Mouse (Mus musculus) midbrain, embryonic 13.5 days (tissue): ENCODE results near the gene Actr1a. TPM values are rescaled to one million over a fixed set of nuclear protein-coding genes. Genes with fewer than 3 reads are reported as not detected.
A peak's percentile ranks its signal among the peaks of the same experiment; 100 is the strongest.

ENCODE experiments used
- ATAC-seq: fragments of 200-750 bp; cut with Nextera tagmentation; 2 replicates; pipeline ENCODE4 v1.8.0; 2017; ENCODE audit warnings: mild to moderate bottlenecking, moderate TSS enrichment, moderate library complexity
- H3K27ac ChIP-seq: fragments of 300-500 bp; sonication (generic); 2 replicates; pipeline ENCODE4 v1.5.1; 2015; ENCODE audit warnings: inconsistent platforms, mild to moderate bottlenecking, moderate library complexity
- H3K27me3 ChIP-seq: fragments of 300-500 bp; sonication (generic); 2 replicates; pipeline ENCODE4 v1.6.1; 2015; ENCODE audit warnings: mild to moderate bottlenecking, inconsistent platforms
- H3K36me3 ChIP-seq: fragments of 300-500 bp; sonication (generic); 2 replicates; pipeline ENCODE4 v1.6.1; 2015; ENCODE audit warnings: mild to moderate bottlenecking, inconsistent platforms
- H3K4me1 ChIP-seq: fragments of 300-500 bp; sonication (generic); replicated peaks from 2 replicates; pipeline ENCODE4 v1.6.1; 2015; ENCODE audit warnings: inconsistent platforms
- H3K4me2 ChIP-seq: fragments of 300-500 bp; sonication (generic); replicated peaks from 2 replicates; pipeline ENCODE4 v1.6.1; 2015; ENCODE audit warnings: moderate library complexity, mild to moderate bottlenecking, inconsistent platforms
- H3K4me3 ChIP-seq: fragments of 300-500 bp; sonication (generic); replicated peaks from 2 replicates; pipeline ENCODE4 v1.5.1; 2015; ENCODE audit warnings: mild to moderate bottlenecking, inconsistent platforms
- H3K9ac ChIP-seq: fragments of 300-500 bp; sonication (generic); replicated peaks from 2 replicates; pipeline ENCODE4 v1.6.1; 2015; ENCODE audit warnings: mild to moderate bottlenecking, inconsistent platforms
- H3K9me3 ChIP-seq: fragments of 300-500 bp; sonication (generic); 2 replicates; pipeline ENCODE4 v1.6.1; 2016; ENCODE audit warnings: mild to moderate bottlenecking, inconsistent platforms
- WGBS: fragments of 180-500 bp; shearing (Covaris S2); methylation state at CpG from one replicate; pipeline ENCODE4 v1.1.7; 2015; 5-methylcytosine and 5-hydroxymethylcytosine counted together
- polyA plus RNA-seq: library from polyadenylated mRNA; unstranded; fragments of >200 nt; fragmentation: Nextera tagmentation; extraction: Ambion mirVana; gene quantifications from 2 replicates; pipeline ENCODE4 v1.2.1, GENCODE M21; 2015

Gene Actr1a
- polyA plus RNA-seq, 1 experiment from 2014 or later, result 331 TPM

DNA sequence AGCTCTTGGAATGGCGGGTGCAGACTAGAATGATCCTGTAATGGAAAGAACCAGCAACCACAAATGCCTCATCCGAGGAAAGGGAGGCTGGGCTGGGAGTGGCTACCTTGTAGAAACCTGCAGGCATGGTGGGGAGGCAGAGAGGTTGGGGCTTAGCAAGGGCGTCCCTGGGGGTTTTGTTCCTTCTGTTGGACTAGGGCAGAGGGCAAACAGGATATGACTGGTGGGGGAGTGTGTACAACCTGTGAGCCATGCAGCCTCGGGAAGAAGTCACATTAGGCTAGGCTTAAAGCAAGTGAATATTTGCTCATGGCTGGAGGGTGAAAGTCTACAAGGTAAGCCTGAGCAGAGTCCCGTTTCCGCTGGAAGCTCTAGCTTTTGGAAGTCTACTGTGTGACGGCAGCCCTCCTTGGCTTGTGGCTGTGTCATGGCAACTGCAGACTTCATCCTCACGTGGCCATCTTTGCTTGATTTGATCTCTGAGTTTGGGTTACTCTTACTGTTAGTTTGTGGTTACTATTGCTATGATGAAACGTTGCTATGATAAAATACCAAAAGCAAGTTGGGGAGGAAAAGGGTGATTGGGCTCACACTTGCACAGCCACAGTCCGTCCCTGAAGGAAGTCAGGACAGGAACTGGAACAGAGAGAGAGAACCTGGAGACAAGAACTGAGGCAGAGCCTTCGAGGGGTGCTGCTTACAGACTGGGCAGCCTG is 32.1 kb downstream of the Actr1a start:
- no peak overlapping the region for H3K4me3 ChIP-seq
- no peak overlapping the region for H3K27ac ChIP-seq
- no peak overlapping the region for H3K9ac ChIP-seq
- ATAC-seq, result no peak
- no peak overlapping the region for H3K4me2 ChIP-seq
- H3K9me3 ChIP-seq, result no peaks in the 10 kb centered on the region
- H3K27me3 ChIP-seq, result peaks cover 2% of the 10 kb centered on the region
- no peaks in the 10 kb centered on the region for H3K36me3 ChIP-seq
- 86% methylated on average over 11 of the region's 11 CpGs for WGBS
- H3K4me1 ChIP-seq, result 0 out of 2 replicates have a peak, but pooled peaks cover under 1% of the 10 kb centered on the region

DNA sequence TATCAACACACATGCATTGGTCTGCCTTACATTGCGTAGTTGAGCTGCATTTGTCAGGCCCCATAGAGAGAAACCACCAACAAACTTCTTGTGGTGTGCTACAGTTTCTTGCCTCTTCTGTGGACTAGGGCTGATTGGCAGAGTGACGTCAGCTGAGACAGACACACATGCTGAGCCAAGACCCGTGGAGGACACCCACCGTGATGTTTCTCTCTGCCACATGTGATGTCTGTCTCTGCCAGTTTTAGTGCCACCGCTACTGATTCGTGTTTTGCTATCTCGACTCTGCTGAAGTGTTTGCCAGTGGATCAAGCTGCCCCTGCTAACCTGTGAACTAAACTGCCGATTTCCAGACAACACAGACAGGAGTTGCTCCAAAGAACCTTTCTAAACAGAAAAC is 33.4 kb downstream of the Actr1a start:
- peaks cover 12% of the 10 kb centered on the region for H3K4me1 ChIP-seq
- H3K27me3 ChIP-seq, result peaks cover 15% of the 10 kb centered on the region
- H3K9ac ChIP-seq, result no peak overlapping the region
- H3K4me2 ChIP-seq, result no peak overlapping the region
- H3K4me3 ChIP-seq, result no peak overlapping the region
- 87% methylated on average over 8 of the region's 8 CpGs for WGBS
- H3K27ac ChIP-seq, result no peak overlapping the region
- H3K36me3 ChIP-seq, result no peaks in the 10 kb centered on the region
- no peak for ATAC-seq
- no peaks in the 10 kb centered on the region for H3K9me3 ChIP-seq

DNA sequence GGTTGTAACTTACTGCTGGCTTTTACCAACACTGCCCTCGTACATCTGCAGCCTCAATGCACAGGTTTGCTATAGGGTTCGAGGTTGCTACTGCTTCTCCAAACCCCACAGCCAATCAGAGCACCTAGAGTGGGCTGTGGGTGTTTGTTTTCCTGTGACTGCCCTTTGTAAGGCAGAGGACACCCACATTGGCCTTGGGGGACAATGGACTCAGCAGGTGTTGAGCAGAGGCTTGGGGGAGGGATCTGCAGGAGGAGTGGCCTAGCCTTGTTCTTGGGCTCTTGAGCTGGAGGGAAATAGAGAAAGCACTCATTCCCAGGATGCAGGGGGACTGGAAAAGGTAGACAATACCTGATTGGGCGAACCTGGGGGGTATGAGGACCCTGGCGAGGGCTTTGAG is 37.2 kb downstream of the Actr1a start:
- 0 out of 2 replicates have a peak overlapping the region, but pooled peaks have one; percentile 14 for H3K9ac ChIP-seq
- H3K4me1 ChIP-seq, result peaks cover 13% of the 10 kb centered on the region
- H3K4me2 ChIP-seq, result no peak overlapping the region
- no peaks in the 10 kb centered on the region for H3K9me3 ChIP-seq
- no peaks in the 10 kb centered on the region for H3K36me3 ChIP-seq
- no peak overlapping the region for H3K27ac ChIP-seq
- H3K4me3 ChIP-seq, result no peak overlapping the region
- peaks cover 16% of the 10 kb centered on the region for H3K27me3 ChIP-seq
- ATAC-seq, result no peak
- 61% methylated on average over 4 of the region's 4 CpGs for WGBS

DNA sequence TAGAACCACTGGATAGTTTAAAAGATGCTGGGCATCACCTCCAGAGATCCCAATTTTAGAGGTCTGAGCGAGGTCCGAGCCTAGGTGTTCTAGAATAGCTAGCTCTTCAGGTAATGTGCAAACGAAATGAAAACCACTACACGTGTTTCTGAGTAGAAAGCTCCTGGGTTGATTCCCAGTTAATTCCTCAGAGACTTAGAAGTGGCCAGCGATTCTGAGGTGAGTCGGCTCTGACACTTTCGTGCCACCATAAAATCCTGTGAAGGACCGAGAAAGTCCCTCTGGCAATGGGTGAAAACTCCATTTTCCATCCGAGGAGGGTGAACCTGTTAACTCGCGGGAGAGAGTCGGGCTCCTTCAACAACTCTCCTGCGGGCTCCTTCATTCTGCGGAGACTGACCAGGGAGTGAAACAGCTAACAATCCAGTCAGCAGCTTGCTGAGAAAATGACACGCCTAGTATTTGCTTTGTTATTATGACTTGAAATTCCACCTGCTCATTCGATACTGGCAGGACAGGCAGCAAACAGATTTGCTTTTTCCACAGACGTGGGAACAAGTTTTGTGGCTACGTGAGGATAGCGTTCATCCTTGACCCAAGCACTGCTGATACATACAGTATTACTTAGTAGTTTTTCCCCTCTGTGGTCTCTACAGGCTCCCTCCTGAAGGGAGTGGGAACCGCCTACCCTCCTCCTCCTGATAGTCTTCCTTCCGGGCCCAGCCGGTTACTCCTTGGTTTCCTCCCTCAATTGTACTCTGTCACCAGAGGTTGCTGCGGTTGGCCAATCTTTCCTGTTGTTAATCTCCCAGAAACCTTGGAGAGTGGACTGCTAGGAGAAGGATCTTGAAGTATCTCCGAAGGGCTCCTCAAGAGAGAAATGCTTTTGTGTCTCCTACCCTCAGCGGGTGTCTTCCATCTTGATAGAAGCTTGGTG is 37.9 kb downstream of the Actr1a start:
- peaks cover 13% of the 10 kb centered on the region for H3K4me1 ChIP-seq
- WGBS, result 20% methylated on average over 25 of the region's 25 CpGs

DNA sequence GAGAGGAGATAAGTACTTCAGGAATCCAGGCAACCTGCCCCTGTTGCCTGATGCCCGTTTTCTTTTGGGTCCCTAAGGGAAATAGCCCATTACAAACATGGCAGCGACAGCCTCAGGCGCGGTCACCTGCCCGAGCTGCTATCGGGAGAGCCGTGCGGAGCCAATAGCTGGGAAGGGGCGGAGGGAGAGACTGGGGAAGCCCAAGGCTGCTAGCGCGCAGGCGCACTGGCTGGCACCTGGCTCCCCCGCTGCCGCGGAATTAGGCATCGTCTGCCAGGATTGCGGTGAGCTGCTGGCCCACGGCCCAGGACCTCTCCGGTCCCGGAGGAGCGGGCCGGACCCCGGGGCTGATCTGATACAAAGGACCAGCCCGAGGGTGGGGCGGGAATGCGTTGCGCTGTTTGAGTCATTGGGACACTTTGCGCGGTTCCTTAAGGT is 38.8 kb downstream of the Actr1a start:
- Histone ChIP-seq H3K9me3 (no peaks in the 10 kb centered on the region), H3K27me3 (peaks cover 21% of the 10 kb centered on the region), H3K4me1 (peaks cover 13% of the 10 kb centered on the region), H3K4me2 (peak overlapping the region; percentile 80), H3K4me3 (peak overlapping the region; percentile 56), H3K9ac (peak overlapping the region; percentile 77), H3K36me3 (no peaks in the 10 kb centered on the region), H3K27ac (no peak overlapping the region)
- 1% methylated on average over 29 of the region's 29 CpGs for WGBS
- ATAC-seq, result peak; percentile 95

More for the DNA sequence above, 37.9 kb downstream of the Actr1a start:
- Histone ChIP-seq H3K4me3 (peak overlapping the region; percentile 56), H3K27ac (no peak overlapping the region), H3K27me3 (peaks cover 19% of the 10 kb centered on the region), H3K9ac (peak overlapping the region; percentile 77), H3K4me2 (peak overlapping the region; percentile 80), H3K36me3 (no peaks in the 10 kb centered on the region), H3K9me3 (no peaks in the 10 kb centered on the region)
- ATAC-seq, result no peak; the same call in 1 of the 2 replicates

DNA sequence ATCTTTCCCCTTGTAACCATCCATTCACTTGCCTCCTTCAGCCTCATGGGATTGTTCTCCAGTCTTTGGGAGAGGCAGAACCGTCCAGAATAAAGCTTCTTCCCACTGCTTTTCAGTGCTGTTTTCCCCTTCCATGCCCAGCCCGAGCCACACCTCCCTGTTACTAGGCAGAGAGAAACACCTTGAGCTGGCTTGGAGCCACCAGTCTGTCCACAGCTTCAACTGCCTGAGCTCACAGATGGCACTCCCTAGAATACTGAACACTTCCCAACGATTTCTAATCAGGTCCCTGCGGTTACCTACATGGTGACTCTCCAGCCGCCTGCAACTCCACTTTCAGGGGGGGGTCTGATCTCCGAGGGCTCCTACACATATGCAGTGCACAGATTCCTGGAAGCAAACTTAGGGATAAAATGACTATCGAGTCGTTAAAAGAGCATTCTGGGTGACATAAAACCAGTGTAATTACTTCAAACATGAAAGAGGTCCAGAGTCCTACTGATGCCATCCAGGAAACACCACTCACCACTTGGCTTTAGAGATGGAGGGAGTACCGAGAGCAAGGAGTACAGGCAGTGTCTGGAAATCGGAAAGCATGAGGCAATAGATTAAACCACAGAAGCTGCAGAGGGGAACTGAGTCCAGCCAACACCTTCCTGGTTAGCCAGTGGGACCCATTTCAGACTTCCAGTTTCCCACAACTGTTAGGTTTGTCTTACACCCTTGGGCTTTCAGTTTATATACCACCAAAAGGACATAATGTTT is 45.2 kb downstream of the Actr1a start, which contains the start of gene 2310034G01Rik:
TSS of gene 2310034G01Rik (minus strand) at position 135 of the 765 bp plus-strand sequence.
- Histone ChIP-seq H3K27ac (peak within 1 kb of the TSS; percentile 91), H3K9me3 (no peaks in the 10 kb centered on the region), H3K4me3 (peak within 1 kb of the TSS; percentile 68), H3K9ac (peak within 1 kb of the TSS; percentile 77), H3K27me3 (peaks cover 32% of the 10 kb centered on the region), H3K4me1 (peaks cover 21% of the 10 kb centered on the region), H3K4me2 (peak within 1 kb of the TSS; percentile 93), H3K36me3 (no peaks in the 10 kb centered on the region)
- no peak for ATAC-seq
- 64% methylated on average over 10 of the region's 10 CpGs for WGBS

DNA sequence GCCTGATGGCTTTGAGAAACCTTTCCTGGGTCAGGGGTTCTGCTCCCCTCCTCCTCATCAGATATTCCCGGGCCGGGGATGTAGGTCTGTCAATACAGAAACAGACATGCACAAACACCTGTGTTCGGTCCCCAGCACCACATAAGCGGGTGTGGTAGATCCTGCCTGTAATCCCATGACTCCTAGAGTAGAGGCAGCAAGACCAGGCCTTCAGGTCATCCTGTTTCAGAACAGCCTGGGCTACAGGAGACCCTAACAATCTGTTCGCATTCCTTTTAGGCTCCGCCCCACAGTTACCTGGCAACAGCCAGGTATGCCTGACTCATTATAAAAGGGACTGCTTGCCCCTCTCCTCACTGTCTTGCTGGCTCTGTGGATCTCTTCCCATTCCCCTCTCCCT is 46.0 kb downstream of the Actr1a start:
- WGBS, result 30% methylated on average over 6 of the region's 6 CpGs
- Histone ChIP-seq H3K4me1 (peaks cover 21% of the 10 kb centered on the region), H3K9ac (peak overlapping the region; percentile 77), H3K4me2 (peak overlapping the region; percentile 93), H3K9me3 (no peaks in the 10 kb centered on the region), H3K4me3 (peak overlapping the region; percentile 68), H3K27me3 (peaks cover 38% of the 10 kb centered on the region), H3K27ac (no peak overlapping the region; the same call in 1 of the 2 replicates), H3K36me3 (no peaks in the 10 kb centered on the region)
- peak; percentile 16; the same call in 1 of the 2 replicates for ATAC-seq

DNA sequence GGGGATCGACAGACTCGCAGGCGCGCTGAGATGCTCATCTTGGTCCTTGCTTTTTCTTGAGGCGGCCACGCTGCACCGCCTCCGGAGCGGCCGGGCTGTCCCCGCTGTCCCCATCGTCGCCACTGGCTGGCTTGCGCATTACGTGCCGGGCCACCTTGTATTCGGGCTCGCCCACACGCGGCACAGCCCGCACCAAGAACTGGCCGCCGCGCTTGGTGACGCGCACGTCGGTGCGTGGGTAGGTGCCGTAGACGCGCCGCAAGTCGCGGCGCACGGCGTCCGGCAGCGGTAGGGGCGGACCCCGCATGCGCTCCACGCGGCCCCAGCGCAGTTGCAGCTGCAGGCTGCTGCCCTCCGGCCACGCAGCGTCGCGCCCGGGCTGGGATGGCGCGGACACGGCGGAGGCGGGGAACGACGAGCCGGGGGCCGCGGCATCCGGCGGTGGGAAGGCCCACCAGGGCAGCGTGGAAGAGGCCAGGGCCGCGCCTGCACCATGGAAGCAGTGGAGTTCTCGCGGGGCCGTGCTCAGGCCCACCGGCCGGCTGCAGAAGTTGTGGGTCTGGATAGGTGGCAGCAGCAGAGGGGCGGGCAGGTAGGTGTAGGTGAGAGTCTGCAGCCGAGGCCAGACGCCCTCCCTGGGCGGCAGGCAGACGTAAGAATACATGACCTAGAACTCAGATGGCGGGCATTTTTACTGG is 46.6 kb downstream of the Actr1a start:
- H3K4me1 ChIP-seq, result peaks cover 21% of the 10 kb centered on the region
- H3K27ac ChIP-seq, result peak overlapping the region; percentile 91
- H3K27me3 ChIP-seq, result peaks cover 42% of the 10 kb centered on the region
- H3K4me3 ChIP-seq, result peak overlapping the region; percentile 68
- no peaks in the 10 kb centered on the region for H3K36me3 ChIP-seq
- peak; percentile 96 for ATAC-seq
- H3K9ac ChIP-seq, result peak overlapping the region; percentile 77
- no peaks in the 10 kb centered on the region for H3K9me3 ChIP-seq
- under 1% methylated on average over 73 of the region's 78 CpGs for WGBS
- H3K4me2 ChIP-seq, result peak overlapping the region; percentile 93

DNA sequence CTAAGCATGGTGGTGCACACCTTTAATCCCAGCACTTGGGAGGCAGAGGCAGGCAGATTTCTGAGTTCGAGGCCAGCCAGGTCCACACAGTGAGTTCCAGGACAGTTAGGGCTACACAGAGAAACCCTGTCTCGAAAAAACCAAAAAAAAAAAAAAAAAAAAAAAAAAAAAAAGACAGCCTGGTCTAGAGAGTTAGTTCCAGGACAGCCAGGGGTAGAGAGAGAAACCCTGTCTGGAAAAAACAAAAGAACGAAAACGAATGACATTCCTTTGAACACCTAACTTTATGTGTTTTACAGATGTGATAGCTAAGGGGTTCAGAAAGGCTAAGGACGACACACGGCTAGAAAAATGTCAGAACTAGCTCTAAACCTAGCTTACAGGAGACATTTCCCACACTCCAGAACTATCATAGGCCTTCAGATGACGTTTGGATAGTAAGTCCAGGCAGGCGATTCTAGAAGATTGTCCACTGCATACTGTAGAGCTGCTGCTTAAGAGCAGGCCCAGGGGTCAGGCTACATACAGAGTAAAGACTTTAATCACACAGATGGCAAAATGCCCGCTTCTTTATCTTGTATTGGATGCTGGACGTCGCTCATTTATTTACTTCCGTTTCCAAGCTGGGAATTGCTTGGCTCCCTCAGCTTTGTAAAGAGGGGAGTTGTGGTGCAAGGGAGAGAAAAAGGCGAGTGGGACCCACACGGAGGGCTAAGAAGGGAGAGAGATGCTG is 47.4 kb downstream of the Actr1a start:
- ATAC-seq, result peak; percentile 43

DNA sequence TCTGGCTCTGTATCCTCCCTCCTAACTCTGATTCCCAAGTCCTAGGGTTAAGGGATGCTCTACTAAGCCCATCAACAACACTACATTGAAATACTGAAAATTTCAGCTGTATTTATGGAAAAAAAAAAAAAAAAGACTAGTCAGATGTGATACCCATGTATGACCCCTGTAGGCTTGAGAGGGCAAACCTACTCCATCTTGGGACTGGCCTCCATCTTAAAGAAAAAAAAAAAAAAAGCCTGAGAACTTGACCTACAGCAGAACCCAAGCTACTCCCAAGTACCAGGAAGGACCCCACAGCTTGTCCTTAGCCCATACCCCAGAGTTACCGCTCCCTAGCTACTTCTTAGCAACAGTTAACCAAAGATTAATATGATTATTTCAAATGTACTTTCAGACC is 48.4 kb downstream of the Actr1a start:
- Histone ChIP-seq H3K4me1 (peaks cover 21% of the 10 kb centered on the region), H3K4me2 (no peak overlapping the region), H3K4me3 (no peak overlapping the region), H3K27ac (no peak overlapping the region), H3K27me3 (peaks cover 41% of the 10 kb centered on the region), H3K9me3 (no peaks in the 10 kb centered on the region), H3K9ac (no peak overlapping the region), H3K36me3 (no peaks in the 10 kb centered on the region)
- 98% methylated on average over 1 of the region's 1 CpGs for WGBS
- ATAC-seq, result no peak

More for the DNA sequence above, 47.4 kb downstream of the Actr1a start:
- H3K4me2 ChIP-seq, result peak overlapping the region; percentile 93
- H3K27ac ChIP-seq, result peak overlapping the region; percentile 91
- H3K9ac ChIP-seq, result peak overlapping the region; percentile 77
- no peaks in the 10 kb centered on the region for H3K9me3 ChIP-seq
- no peaks in the 10 kb centered on the region for H3K36me3 ChIP-seq
- H3K27me3 ChIP-seq, result peaks cover 46% of the 10 kb centered on the region
- H3K4me1 ChIP-seq, result peaks cover 21% of the 10 kb centered on the region
- peak overlapping the region; percentile 68 for H3K4me3 ChIP-seq
- WGBS, result 31% methylated on average over 14 of the region's 14 CpGs
